Mouse (Mus musculus) hindbrain, embryonic 11.5 days (tissue): ENCODE results near the gene Palm2. TPM values are rescaled to one million over a fixed set of nuclear protein-coding genes. Genes with fewer than 3 reads are reported as not detected.

Source experiments
- ATAC-seq: fragments of 200-750 bp; cut with Nextera tagmentation; 2 replicates; pipeline ENCODE4 v1.8.0; 2017; ENCODE audit warnings: mild to moderate bottlenecking, moderate TSS enrichment, moderate library complexity; ENCODE audit not compliant: low FRiP score
- DNase-seq: peaks from one replicate; pipeline ENCODE4 v3.0.0-alpha.2; 2015; ENCODE audit warnings: low spot score
- H3K27ac ChIP-seq: fragments of 300-500 bp; sonication (generic); 2 replicates; pipeline ENCODE4 v1.5.1; 2014; ENCODE audit warnings: mild to moderate bottlenecking, low read depth, low read length
- H3K27me3 ChIP-seq: fragments of 300-500 bp; sonication (generic); 2 replicates; pipeline ENCODE4 v1.6.1; 2014; ENCODE audit warnings: mild to moderate bottlenecking, low read length, moderate library complexity, mixed read lengths; ENCODE audit not compliant: control insufficient read depth, insufficient read depth
- H3K36me3 ChIP-seq: fragments of 300-500 bp; sonication (generic); 2 replicates; pipeline ENCODE4 v1.6.1; 2014; ENCODE audit warnings: mild to moderate bottlenecking, low read length, moderate library complexity, mixed read lengths; ENCODE audit not compliant: control insufficient read depth, insufficient read depth
- H3K4me1 ChIP-seq: fragments of 300-500 bp; sonication (generic); replicated peaks from 2 replicates; pipeline ENCODE4 v1.6.1; 2014; ENCODE audit warnings: low read length, mixed read lengths; ENCODE audit not compliant: control insufficient read depth, insufficient read depth
- H3K4me2 ChIP-seq: fragments of 300-500 bp; sonication (generic); replicated peaks from 2 replicates; pipeline ENCODE4 v1.6.1; 2014; ENCODE audit warnings: mild to moderate bottlenecking, low read depth, low read length
- H3K4me3 ChIP-seq: fragments of 300-500 bp; sonication (generic); 2 replicates; pipeline ENCODE4 v1.5.1; 2014; ENCODE audit warnings: low read depth, low read length
- H3K9ac ChIP-seq: fragments of 300-500 bp; sonication (generic); 2 replicates; pipeline ENCODE4 v1.6.1; 2014; ENCODE audit warnings: low read depth, low read length
- H3K9me3 ChIP-seq: fragments of 300-500 bp; sonication (generic); 2 replicates; pipeline ENCODE4 v1.6.1; 2016; ENCODE audit warnings: low read length; ENCODE audit not compliant: control insufficient read depth
- WGBS: fragments of 180-500 bp; shearing (Covaris S2); extraction: QIAGEN DNeasy Blood & Tissue Kit; methylation state at CpG from one replicate; pipeline ENCODE4 v1.1.7; 2014; 5-methylcytosine and 5-hydroxymethylcytosine counted together
- polyA plus RNA-seq: library from polyadenylated mRNA; unstranded; fragments of >200 nt; fragmentation: Nextera tagmentation; extraction: Ambion mirVana; gene quantifications from 2 replicates; pipeline ENCODE4 v1.2.1, GENCODE M21; 2014

Palm2 gene
- polyA plus RNA-seq, 1 experiment from 2014 or later: 3.6 TPM

DNA sequence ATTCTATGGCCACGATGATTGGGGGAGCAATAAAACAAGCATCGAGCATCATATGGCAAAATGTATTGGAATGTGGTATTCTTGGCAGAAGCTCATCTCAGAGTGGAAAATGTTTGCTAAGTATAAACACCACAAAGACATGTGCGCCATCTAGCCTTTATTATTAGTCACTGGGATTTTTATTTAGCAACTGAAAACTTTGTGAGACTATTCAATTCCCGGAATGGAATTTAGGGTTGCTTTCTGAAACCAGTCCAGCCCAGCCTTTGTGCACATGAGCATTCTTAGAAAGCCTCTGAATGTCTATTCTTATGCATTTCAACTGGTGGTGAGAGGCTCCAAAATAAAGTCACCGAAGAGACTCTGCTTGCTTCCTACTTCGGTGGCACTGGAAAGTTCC lies 55.8 kb downstream of the Palm2 start:
- H3K4me3 ChIP-seq: no peak overlapping the region
- ATAC-seq (no peak), DNase-seq (no peak)
- H3K4me1 ChIP-seq: no peaks in the 10 kb centered on the region
- H3K9ac ChIP-seq: no peak overlapping the region
- H3K9me3 ChIP-seq: no peaks in the 10 kb centered on the region
- H3K27ac ChIP-seq: no peak overlapping the region
- WGBS: 96% methylated on average over 6 of the region's 6 CpGs
- no peaks in the 10 kb centered on the region for H3K27me3 ChIP-seq
- no peak overlapping the region for H3K4me2 ChIP-seq
- H3K36me3 ChIP-seq: no peaks in the 10 kb centered on the region

DNA sequence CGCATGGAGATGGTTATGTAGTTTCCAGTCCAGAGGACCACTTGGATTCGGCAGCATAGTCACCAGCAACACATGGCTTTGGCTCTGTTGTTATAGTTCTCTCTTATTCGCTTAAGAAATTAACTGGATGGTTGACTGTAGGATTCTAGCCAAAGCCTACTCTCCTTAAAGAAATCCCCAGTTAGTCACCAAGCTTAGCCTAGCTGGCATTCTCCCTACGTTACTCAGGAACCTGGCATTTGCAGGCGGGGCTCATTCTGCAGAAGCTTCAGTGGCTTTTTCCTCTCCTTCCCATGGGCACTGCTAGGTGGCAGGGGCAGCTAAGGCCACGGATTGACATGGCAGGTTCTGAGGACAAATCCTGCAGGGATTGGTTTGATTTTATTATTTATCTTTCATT lies 70.7 kb downstream of the Palm2 start:
- Histone ChIP-seq H3K9me3 (no peaks in the 10 kb centered on the region), H3K4me3 (no peak overlapping the region), H3K27ac (no peak overlapping the region), H3K9ac (no peak overlapping the region), H3K4me1 (no peaks in the 10 kb centered on the region), H3K36me3 (no peaks in the 10 kb centered on the region), H3K4me2 (no peak overlapping the region), H3K27me3 (no peaks in the 10 kb centered on the region)
- ATAC-seq: no peak
- WGBS: 93% methylated on average over 6 of the region's 6 CpGs
- DNase-seq: no peak

DNA sequence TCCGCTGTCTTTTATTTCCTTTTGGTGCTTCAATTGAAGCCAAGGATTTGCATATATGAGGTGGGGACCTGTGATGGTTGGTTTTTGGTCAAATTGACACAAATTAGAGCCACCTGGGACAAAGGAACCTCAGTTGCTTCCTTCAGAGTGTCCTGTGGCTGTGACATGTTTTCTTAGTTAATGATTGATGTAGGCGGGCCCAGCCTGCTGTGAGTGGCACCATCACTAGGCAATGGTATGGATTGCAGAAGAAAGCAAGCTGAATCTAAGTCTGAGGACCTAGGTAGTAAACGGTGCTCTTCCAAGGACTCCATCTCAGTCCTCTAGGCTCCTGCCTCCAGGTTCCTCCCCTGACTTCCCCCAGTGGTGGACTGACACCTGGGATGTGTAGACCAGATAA lies 76.5 kb downstream of the Palm2 start:
- H3K9ac ChIP-seq: no peak overlapping the region
- no peak overlapping the region for H3K4me3 ChIP-seq
- H3K27ac ChIP-seq: no peak overlapping the region
- no peak for DNase-seq
- ATAC-seq: no peak
- no peak overlapping the region for H3K4me2 ChIP-seq
- H3K9me3 ChIP-seq: no peaks in the 10 kb centered on the region
- 73% methylated on average over 3 of the region's 3 CpGs for WGBS
- no peaks in the 10 kb centered on the region for H3K27me3 ChIP-seq
- no peaks in the 10 kb centered on the region for H3K36me3 ChIP-seq
- no peaks in the 10 kb centered on the region for H3K4me1 ChIP-seq

DNA sequence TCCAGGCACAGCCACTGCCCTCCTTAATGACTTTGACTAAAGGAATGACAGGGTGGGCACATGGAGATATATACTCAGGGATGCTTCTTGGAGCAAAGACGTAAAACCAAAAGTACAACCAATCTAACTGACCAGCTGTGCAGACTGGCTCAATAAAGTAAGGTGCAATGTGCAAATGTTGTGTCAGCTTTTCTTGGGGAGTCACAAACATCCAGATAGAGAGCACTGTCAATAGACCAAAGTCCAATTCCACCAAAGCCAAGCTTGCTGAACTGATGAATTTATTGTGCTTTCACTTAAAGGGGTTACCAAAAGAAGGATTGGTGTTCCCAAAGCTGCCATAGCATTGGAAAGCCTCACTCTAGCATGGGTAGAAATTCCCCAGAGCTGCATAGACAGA lies 77.7 kb downstream of the Palm2 start:
- no peaks in the 10 kb centered on the region for H3K9me3 ChIP-seq
- no peaks in the 10 kb centered on the region for H3K4me1 ChIP-seq
- ATAC-seq: no peak
- H3K36me3 ChIP-seq: no peaks in the 10 kb centered on the region
- no peak overlapping the region for H3K9ac ChIP-seq
- DNase-seq: no peak
- WGBS: 91% methylated on average over 1 of the region's 1 CpGs
- H3K27me3 ChIP-seq: no peaks in the 10 kb centered on the region
- no peak overlapping the region for H3K4me2 ChIP-seq
- no peak overlapping the region for H3K27ac ChIP-seq
- no peak overlapping the region for H3K4me3 ChIP-seq

DNA sequence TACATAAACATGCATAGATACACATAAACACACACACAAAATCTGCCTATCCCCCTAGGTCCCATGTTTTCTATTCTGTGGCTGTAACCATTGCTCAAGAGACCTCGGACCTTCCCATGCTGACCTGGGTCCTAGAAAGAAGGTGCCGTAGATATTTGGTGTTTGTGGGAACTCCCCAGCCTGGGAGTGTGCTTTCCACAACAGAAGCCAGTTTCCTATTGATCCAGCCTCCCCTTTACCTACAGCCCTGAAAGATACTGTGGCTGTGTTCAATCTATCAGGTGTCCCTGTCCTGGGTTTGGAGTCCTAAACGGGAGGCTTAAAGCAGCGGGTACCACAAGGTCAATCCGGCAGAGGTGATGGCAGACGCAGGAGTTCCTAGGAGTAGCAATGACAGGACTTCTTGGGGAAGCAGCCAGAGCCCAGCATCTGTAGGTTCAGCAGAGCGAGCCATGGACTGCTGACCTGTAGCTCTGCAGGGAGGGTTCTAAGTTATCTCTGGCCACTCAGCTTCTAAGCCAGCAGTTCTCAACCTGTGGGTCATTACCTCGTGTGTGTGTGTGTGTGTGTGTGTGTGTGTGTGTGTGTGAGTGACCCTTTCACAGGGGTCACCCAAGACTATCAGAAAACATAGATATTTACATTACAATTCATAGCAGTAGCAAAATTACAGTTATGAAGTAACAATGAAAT lies 79.3 kb downstream of the Palm2 start:
- Histone ChIP-seq H3K4me3 (no peak overlapping the region), H3K4me1 (no peaks in the 10 kb centered on the region), H3K4me2 (no peak overlapping the region), H3K9me3 (no peaks in the 10 kb centered on the region), H3K27me3 (no peaks in the 10 kb centered on the region), H3K36me3 (no peaks in the 10 kb centered on the region), H3K9ac (no peak overlapping the region), H3K27ac (no peak overlapping the region)
- no peak for DNase-seq
- ATAC-seq: no peak
- WGBS: 82% methylated on average over 8 of the region's 8 CpGs

DNA sequence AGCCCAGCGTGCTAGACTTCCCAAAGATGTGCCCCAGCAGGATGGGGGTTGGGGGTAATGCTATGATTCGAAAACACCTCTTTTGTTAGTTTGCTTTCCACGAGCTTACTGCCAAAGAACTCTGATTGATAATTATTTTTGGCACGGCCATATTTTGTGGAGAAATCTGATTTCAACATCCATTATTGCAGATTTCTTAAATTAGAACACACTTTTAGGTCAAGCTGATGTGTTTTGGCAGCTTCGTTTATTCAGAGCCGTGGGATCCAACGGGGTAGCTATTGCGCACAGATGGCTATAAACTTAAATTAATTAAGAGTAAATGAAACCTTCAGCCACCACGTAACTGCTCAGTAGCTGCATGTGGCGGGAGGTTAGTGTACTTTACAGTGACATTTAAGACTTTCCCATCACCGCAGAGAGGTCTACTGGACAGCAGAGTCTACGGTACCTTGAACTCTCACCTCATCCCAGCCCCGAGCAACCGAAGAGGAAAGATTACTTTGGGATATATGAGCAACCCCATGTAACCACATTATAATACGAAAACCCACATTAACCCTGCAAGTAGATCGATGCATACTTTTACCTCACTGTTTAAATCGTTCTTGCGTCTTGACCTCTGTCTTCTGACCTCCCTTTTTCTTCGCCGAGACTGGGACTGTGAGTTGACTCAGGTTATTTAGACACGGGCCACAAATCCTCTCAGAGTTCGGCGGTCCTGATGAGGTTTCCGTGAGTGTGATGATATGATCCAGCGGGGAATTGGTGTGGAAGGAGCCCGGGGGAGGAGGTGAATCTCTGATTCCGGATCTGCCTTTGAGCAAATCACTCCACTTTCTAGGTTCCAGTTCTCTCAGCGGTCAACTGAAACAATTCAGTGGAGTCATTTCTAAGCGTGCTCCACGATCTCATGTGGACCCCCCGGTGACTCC lies 80.2 kb downstream of the Palm2 start:
- H3K9ac ChIP-seq: no peak overlapping the region
- H3K4me1 ChIP-seq: no peaks in the 10 kb centered on the region
- H3K4me3 ChIP-seq: no peak overlapping the region
- no peak overlapping the region for H3K27ac ChIP-seq
- H3K4me2 ChIP-seq: no peak overlapping the region
- H3K27me3 ChIP-seq: no peaks in the 10 kb centered on the region
- WGBS: 89% methylated on average over 31 of the region's 31 CpGs
- no peaks in the 10 kb centered on the region for H3K36me3 ChIP-seq
- DNase-seq: no peak
- no peaks in the 10 kb centered on the region for H3K9me3 ChIP-seq
- no peak for ATAC-seq

DNA sequence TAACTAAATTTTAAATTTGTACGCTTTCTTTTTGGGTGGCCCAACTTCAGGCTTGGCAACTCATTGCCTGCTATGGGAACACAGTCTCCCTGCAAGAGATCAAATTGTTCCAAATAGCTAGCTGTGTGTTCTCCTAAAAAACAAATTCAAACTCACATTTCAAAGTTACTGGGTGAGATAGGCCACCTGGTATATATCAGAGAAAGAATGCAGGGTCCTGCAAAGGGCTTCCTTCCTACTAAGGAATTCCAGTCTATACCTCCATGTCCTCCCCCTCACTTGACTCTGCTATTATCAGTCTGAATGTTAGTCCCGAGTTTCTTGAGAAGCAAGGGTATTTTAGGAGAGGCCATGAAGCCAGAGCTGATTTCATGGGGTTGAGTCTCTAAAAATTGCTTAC lies 81.3 kb downstream of the Palm2 start:
- Histone ChIP-seq H3K4me1 (no peaks in the 10 kb centered on the region), H3K27ac (no peak overlapping the region), H3K9me3 (no peaks in the 10 kb centered on the region), H3K9ac (no peak overlapping the region), H3K4me2 (no peak overlapping the region), H3K27me3 (no peaks in the 10 kb centered on the region), H3K4me3 (no peak overlapping the region), H3K36me3 (no peaks in the 10 kb centered on the region)
- 77% methylated on average over 2 of the region's 2 CpGs for WGBS
- DNase-seq (no peak), ATAC-seq (no peak)

DNA sequence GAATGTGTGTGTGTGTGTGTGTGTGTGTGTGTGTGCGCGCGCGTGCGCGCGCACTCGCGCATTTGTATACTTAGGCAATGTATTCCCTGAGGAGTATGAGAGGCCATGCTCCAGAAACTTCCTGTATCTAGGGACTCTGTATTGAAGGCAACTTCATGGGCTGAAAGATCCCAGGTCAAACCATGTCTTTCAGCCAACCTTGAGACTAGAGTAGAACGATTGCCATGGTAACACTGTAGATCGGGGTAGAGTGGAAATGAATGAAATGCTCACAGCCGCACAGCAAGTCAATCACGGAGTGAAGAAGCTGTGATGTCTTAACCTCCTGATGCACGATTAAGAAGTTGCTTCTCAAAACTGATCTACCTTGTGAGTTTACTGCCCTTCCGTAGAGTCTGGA lies 89.4 kb downstream of the Palm2 start:
- Histone ChIP-seq H3K4me1 (no peaks in the 10 kb centered on the region), H3K27ac (no peak overlapping the region), H3K27me3 (no peaks in the 10 kb centered on the region), H3K4me3 (no peak overlapping the region), H3K36me3 (no peaks in the 10 kb centered on the region), H3K9ac (no peak overlapping the region), H3K9me3 (no peaks in the 10 kb centered on the region), H3K4me2 (no peak overlapping the region)
- ATAC-seq (no peak), DNase-seq (no peak)
- WGBS: 94% methylated on average over 15 of the region's 15 CpGs

DNA sequence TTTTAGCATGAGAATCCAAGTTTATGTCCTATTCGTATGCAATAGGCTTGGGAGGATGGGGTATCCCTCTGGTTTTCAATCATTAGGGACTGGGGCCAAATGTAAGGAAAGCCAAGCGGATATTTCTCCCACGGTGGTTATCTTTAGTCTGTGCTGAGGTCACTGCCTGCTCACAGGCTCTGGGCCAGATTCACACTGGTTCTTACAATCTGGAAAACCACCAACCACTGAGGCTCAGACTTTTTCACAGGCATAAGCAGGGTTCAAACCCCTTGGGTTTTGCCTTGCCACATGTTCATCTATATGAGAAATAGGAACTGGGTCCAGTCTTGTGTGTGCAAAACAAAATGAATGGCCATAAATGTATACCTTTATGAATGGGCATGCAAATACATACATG lies 90.4 kb downstream of the Palm2 start:
- DNase-seq (no peak), ATAC-seq (no peak)
- H3K4me2 ChIP-seq: no peak overlapping the region
- H3K27ac ChIP-seq: no peak overlapping the region
- no peaks in the 10 kb centered on the region for H3K4me1 ChIP-seq
- no peak overlapping the region for H3K4me3 ChIP-seq
- H3K9ac ChIP-seq: no peak overlapping the region
- H3K36me3 ChIP-seq: no peaks in the 10 kb centered on the region
- H3K27me3 ChIP-seq: no peaks in the 10 kb centered on the region
- no peaks in the 10 kb centered on the region for H3K9me3 ChIP-seq
- 85% methylated on average over 3 of the region's 3 CpGs for WGBS
